Mouse (Mus musculus) neural tube, embryonic 13.5 days (tissue): ENCODE measurements around the gene Stmn3. TPM values are rescaled to one million over a fixed set of nuclear protein-coding genes. Genes with fewer than 3 reads are reported as not detected.

Experiments used
- ATAC-seq: fragments of 200-750 bp; cut with Nextera tagmentation; 2 replicates; pipeline ENCODE4 v1.8.0; 2017; ENCODE audit warnings: low read depth, mild to moderate bottlenecking, moderate TSS enrichment, moderate library complexity
- H3K27ac ChIP-seq: fragments of 300-500 bp; sonication (generic); replicated peaks from 2 replicates; pipeline ENCODE4 v1.5.1; 2015; ENCODE audit warnings: moderate library complexity, mild to moderate bottlenecking, inconsistent platforms
- H3K27me3 ChIP-seq: fragments of 300-500 bp; sonication (generic); 2 replicates; pipeline ENCODE4 v1.6.1; 2015; ENCODE audit warnings: mild to moderate bottlenecking, inconsistent platforms
- H3K36me3 ChIP-seq: fragments of 300-500 bp; sonication (generic); 2 replicates; pipeline ENCODE4 v1.6.1; 2015; ENCODE audit warnings: mild to moderate bottlenecking, inconsistent platforms
- H3K4me1 ChIP-seq: fragments of 300-500 bp; sonication (generic); replicated peaks from 2 replicates; pipeline ENCODE4 v1.6.1; 2015; ENCODE audit warnings: inconsistent platforms
- H3K4me2 ChIP-seq: fragments of 300-500 bp; sonication (generic); 2 replicates; pipeline ENCODE4 v1.6.1; 2015; ENCODE audit warnings: inconsistent platforms, mild to moderate bottlenecking, moderate library complexity
- H3K4me3 ChIP-seq: fragments of 300-500 bp; sonication (generic); 2 replicates; pipeline ENCODE4 v1.5.1; 2015; ENCODE audit warnings: mild to moderate bottlenecking, inconsistent platforms
- H3K9ac ChIP-seq: fragments of 300-500 bp; sonication (generic); 2 replicates; pipeline ENCODE4 v1.6.1; 2015; ENCODE audit warnings: moderate library complexity, mild to moderate bottlenecking, inconsistent platforms
- H3K9me3 ChIP-seq: fragments of 300-500 bp; sonication (generic); 2 replicates; pipeline ENCODE4 v1.6.1; 2016; ENCODE audit warnings: inconsistent platforms
- WGBS: fragments of 180-500 bp; shearing (Covaris S2); methylation state at CpG from one replicate; pipeline ENCODE4 v1.1.7; 2015; 5-methylcytosine and 5-hydroxymethylcytosine counted together
- polyA plus RNA-seq: library from polyadenylated mRNA; unstranded; fragments of >200 nt; fragmentation: Nextera tagmentation; extraction: Ambion mirVana; gene quantifications from 2 replicates; pipeline ENCODE4 v1.2.1, GENCODE M21; 2015

Gene Stmn3
- polyA plus RNA-seq, 1 experiment from 2014 or later = 1,260 TPM

GRCm38 (mm10) chr2:181279968-181280367, 34.3 kb downstream of the Stmn3 start:
- H3K4me1 ChIP-seq = no peaks in the 10 kb centered on the region
- no peak overlapping the region for H3K27ac ChIP-seq
- peaks cover 69% of the 10 kb centered on the region for H3K36me3 ChIP-seq
- no peak for ATAC-seq
- 93% methylated on average over 1 of the region's 1 CpGs for WGBS
- no peak overlapping the region for H3K4me3 ChIP-seq
- H3K27me3 ChIP-seq = no peaks in the 10 kb centered on the region
- no peak overlapping the region for H3K9ac ChIP-seq
- no peaks in the 10 kb centered on the region for H3K9me3 ChIP-seq
- H3K4me2 ChIP-seq = no peak overlapping the region

- H3K27ac ChIP-seq = no peak overlapping the region
- H3K4me3 ChIP-seq = no peak overlapping the region
- no peak overlapping the region for H3K4me2 ChIP-seq
- H3K4me1 ChIP-seq = no peaks in the 10 kb centered on the region
- WGBS = 86% methylated on average over 3 of the region's 3 CpGs
- peaks cover 68% of the 10 kb centered on the region for H3K36me3 ChIP-seq
- no peak for ATAC-seq
- H3K9me3 ChIP-seq = no peaks in the 10 kb centered on the region
- H3K27me3 ChIP-seq = no peaks in the 10 kb centered on the region
- no peak overlapping the region for H3K9ac ChIP-seq
Measured at GRCm38 (mm10) chr2:181277866-181278265, 36.4 kb downstream of the Stmn3 start.

GRCm38 (mm10) chr2:181276766-181277165, 37.5 kb downstream of the Stmn3 start:
- H3K9ac ChIP-seq = no peak overlapping the region
- H3K27me3 ChIP-seq = no peaks in the 10 kb centered on the region
- no peak overlapping the region for H3K4me2 ChIP-seq
- H3K4me3 ChIP-seq = no peak overlapping the region
- no peak overlapping the region for H3K27ac ChIP-seq
- no peaks in the 10 kb centered on the region for H3K4me1 ChIP-seq
- peaks cover 61% of the 10 kb centered on the region for H3K36me3 ChIP-seq
- WGBS = 90% methylated on average over 1 of the region's 1 CpGs
- no peaks in the 10 kb centered on the region for H3K9me3 ChIP-seq
- no peak for ATAC-seq

GRCm38 (mm10) chr2:181274639-181275038, 39.7 kb downstream of the Stmn3 start:
- Histone ChIP-seq H3K4me3 (no peak overlapping the region), H3K9ac (no peak overlapping the region), H3K9me3 (no peaks in the 10 kb centered on the region), H3K4me1 (no peaks in the 10 kb centered on the region), H3K4me2 (no peak overlapping the region), H3K27me3 (no peaks in the 10 kb centered on the region), H3K27ac (no peak overlapping the region), H3K36me3 (peaks cover 73% of the 10 kb centered on the region)
- ATAC-seq = no peak
- WGBS = 53% methylated on average over 4 of the region's 4 CpGs

- Histone ChIP-seq H3K36me3 (peaks cover 72% of the 10 kb centered on the region), H3K27ac (no peak overlapping the region), H3K4me1 (no peaks in the 10 kb centered on the region), H3K4me2 (no peak overlapping the region), H3K4me3 (no peak overlapping the region), H3K9me3 (no peaks in the 10 kb centered on the region), H3K9ac (no peak overlapping the region), H3K27me3 (no peaks in the 10 kb centered on the region)
- ATAC-seq = no peak
- 98% methylated on average over 2 of the region's 2 CpGs for WGBS
Measured at GRCm38 (mm10) chr2:181273829-181274228, 40.5 kb downstream of the Stmn3 start.

- Histone ChIP-seq H3K4me2 (no peak overlapping the region), H3K27ac (no peak overlapping the region), H3K4me3 (no peak overlapping the region), H3K36me3 (peaks cover 67% of the 10 kb centered on the region), H3K4me1 (no peaks in the 10 kb centered on the region), H3K9ac (no peak overlapping the region), H3K9me3 (no peaks in the 10 kb centered on the region), H3K27me3 (no peaks in the 10 kb centered on the region)
- no peak for ATAC-seq
- 96% methylated on average over 2 of the region's 2 CpGs for WGBS
Measured at GRCm38 (mm10) chr2:181272092-181272491, 42.2 kb downstream of the Stmn3 start.

- Histone ChIP-seq H3K9me3 (no peaks in the 10 kb centered on the region), H3K27ac (no peak overlapping the region), H3K36me3 (peaks cover 79% of the 10 kb centered on the region), H3K9ac (no peak overlapping the region), H3K4me3 (no peak overlapping the region), H3K4me2 (no peak overlapping the region), H3K4me1 (no peaks in the 10 kb centered on the region), H3K27me3 (no peaks in the 10 kb centered on the region)
- 94% methylated on average over 2 of the region's 2 CpGs for WGBS
- ATAC-seq = no peak
Measured at GRCm38 (mm10) chr2:181266839-181267238, 47.5 kb downstream of the Stmn3 start.

Other genes with a start within 250 kb of the Stmn3 start
- 43.9 TPM in 2 replicates for gene Kcnq2, start 179.2 kb downstream of the Stmn3 start, polyA plus RNA-seq
- 7.7 and 8.9 TPM in 2 replicates for gene Eef1a2, start 157.5 kb downstream of the Stmn3 start, polyA plus RNA-seq
- 331 and 431 TPM in 2 replicates for gene Ppdpf, start 127.3 kb downstream of the Stmn3 start, polyA plus RNA-seq
- gene Ptk6, start 111.7 kb downstream of the Stmn3 start, polyA plus RNA-seq = not detected in 2 replicates
- 0.14 and 0.22 TPM in 2 replicates for gene Srms, start 101.3 kb downstream of the Stmn3 start, polyA plus RNA-seq
- gene Fndc11, start 94.5 kb downstream of the Stmn3 start, polyA plus RNA-seq = not detected in 2 replicates
- 0.22 and 0.32 TPM in 2 replicates for gene Helz2, start 72.5 kb downstream of the Stmn3 start, polyA plus RNA-seq
- gene Gmeb2, start 26.5 kb downstream of the Stmn3 start, polyA plus RNA-seq = 15.1 and 15.4 TPM in 2 replicates
- gene Rtel1, start 5.2 kb upstream of the Stmn3 start, polyA plus RNA-seq = 28.8 and 30.1 TPM in 2 replicates
- gene Zgpat, start 50.4 kb upstream of the Stmn3 start, polyA plus RNA-seq = 61.4 and 67.4 TPM in 2 replicates
- gene Arfrp1, start 50.9 kb upstream of the Stmn3 start, polyA plus RNA-seq = 82.6 and 85.9 TPM in 2 replicates
- gene Lime1, start 65.6 kb upstream of the Stmn3 start, polyA plus RNA-seq = 41.3 and 41.4 TPM in 2 replicates
- 21.1 and 22.0 TPM in 2 replicates for gene Zbtb46, start 144.9 kb upstream of the Stmn3 start, polyA plus RNA-seq
- 0.11 TPM in 1 of 2 replicates, not detected in the other for gene Abhd16b, start 178.7 kb upstream of the Stmn3 start, polyA plus RNA-seq
- 107 and 114 TPM in 2 replicates for gene Tpd52l2, start 182.6 kb upstream of the Stmn3 start, polyA plus RNA-seq
- gene Dnajc5, start 206.0 kb upstream of the Stmn3 start, polyA plus RNA-seq = 192 and 214 TPM in 2 replicates